In the genomic region with DNA sequence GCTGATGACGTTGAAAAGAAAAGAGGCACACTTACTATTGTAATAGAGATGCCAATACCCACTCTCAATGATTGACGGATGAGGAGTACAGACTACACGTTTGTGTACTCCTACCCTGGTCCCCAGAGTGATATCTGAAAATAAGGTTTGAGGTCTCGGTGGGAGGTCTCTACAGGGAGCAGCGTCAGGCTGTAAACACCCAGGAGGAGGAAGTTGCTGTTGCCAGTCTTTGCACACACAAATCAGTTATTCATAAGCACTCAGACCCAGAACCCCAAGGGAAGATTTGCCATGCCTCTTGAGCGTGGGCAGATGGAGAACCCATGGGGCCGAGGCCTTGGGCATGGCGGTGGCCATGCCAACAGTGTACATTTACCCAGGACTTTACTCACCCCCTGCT, we compare ENCODE assay signal across 20 mouse cellular contexts. TPM values are rescaled to one million over a fixed set of nuclear protein-coding genes. Genes with fewer than 3 reads are reported as not detected.
DNase-seq lines count a peak whose midpoint lies in the region; ATAC-seq and TF ChIP-seq lines count a peak whose summit lies in the region.
"Had no signal": no experiment of that assay in that cellular context is flagged by ENCODE, and none has a peak within 500 bp of the region (broad histone marks: within the 10 kb centered on the region; RNA-seq: fewer than 3 reads in every experiment).

No protein-coding gene starts in this region.

- no peak for DNase-seq in embryonic facial prominence, embryonic 10.5 days (ENCODE audit: low spot score)
- peak; percentile 23 for DNase-seq in midbrain, embryonic 14.5 days
- no peak for DNase-seq in midbrain, postnatal 0 days (ENCODE audit: low spot score)
- peak; percentile 70 to 72 for DNase-seq in spleen, postnatal 36 days (ENCODE audit: low spot score in 2 of 2)
- no peak for DNase-seq in spleen, postnatal 4 days (ENCODE audit: low spot score in 2 of 2)
- DNase-seq in B cell, adult 2 months: peak; percentile 42 to 56
- DNase-seq: adrenal gland, adult 2 months; adrenal gland, postnatal 25 days; cerebellum, adult 2 months; cerebellum, postnatal 10 days; gastrocnemius, postnatal 14 days; heart, adult 2 months; heart, postnatal 36 days had no signal

- 0 out of 2 replicates have a peak, but pooled peaks cover 6% of the 10 kb centered on the region for H3K4me1 ChIP-seq in embryonic facial prominence, embryonic 13.5 days
- peaks cover 7% of the 10 kb centered on the region; the same call in 1 of the 2 replicates for H3K4me1 ChIP-seq in embryonic facial prominence, embryonic 10.5 days
- no peaks in the 10 kb centered on the region for H3K4me1 ChIP-seq in midbrain, embryonic 14.5 days (ENCODE audit: control insufficient read depth, insufficient read depth, low read length)
- no peaks in the 10 kb centered on the region for H3K4me1 ChIP-seq in midbrain, postnatal 0 days (ENCODE audit: insufficient read depth, low read length)
- H3K4me1 ChIP-seq in kidney, embryonic 15.5 days: peaks cover 19% of the 10 kb centered on the region
- H3K4me1 ChIP-seq: heart, embryonic 12.5 days had no signal

- 0 out of 2 replicates have a peak overlapping the region, but pooled peaks have one; percentile 28 for H3K27ac ChIP-seq in embryonic facial prominence, embryonic 13.5 days
- H3K27ac ChIP-seq in embryonic facial prominence, embryonic 10.5 days (replicated peaks): no peak overlapping the region
- no peak overlapping the region for H3K27ac ChIP-seq in midbrain, embryonic 14.5 days (replicated peaks; ENCODE audit: low read depth, low read length)
- no peak overlapping the region for H3K27ac ChIP-seq in midbrain, postnatal 0 days (ENCODE audit: low read depth, low read length)
- no peak overlapping the region for H3K27ac ChIP-seq in kidney, embryonic 15.5 days
- H3K27ac ChIP-seq: forebrain, embryonic 12.5 days; heart, adult 2 months; hindbrain, embryonic 15.5 days had no signal

- TF ChIP-seq CTCF in midbrain, postnatal 0 days (IDR thresholded peaks at IDR 0.05): no peak

- H3K4me2 ChIP-seq in embryonic facial prominence, embryonic 13.5 days: no peak overlapping the region
- no peak overlapping the region for H3K4me2 ChIP-seq in midbrain, embryonic 14.5 days (ENCODE audit: low read length)
- H3K4me2 ChIP-seq in midbrain, postnatal 0 days (ENCODE audit: low read depth, low read length, poor library complexity, severe bottlenecking): no peak overlapping the region
- H3K4me2 ChIP-seq in kidney, embryonic 15.5 days: no peak overlapping the region
- H3K4me2 ChIP-seq: forebrain, embryonic 12.5 days; heart, embryonic 12.5 days; hindbrain, embryonic 15.5 days had no signal

- H3K27me3 ChIP-seq in embryonic facial prominence, embryonic 13.5 days: no peaks in the 10 kb centered on the region
- no peaks in the 10 kb centered on the region for H3K27me3 ChIP-seq in embryonic facial prominence, embryonic 10.5 days (replicated peaks; ENCODE audit: low read depth, poor library complexity, severe bottlenecking)
- H3K27me3 ChIP-seq in midbrain, embryonic 14.5 days (ENCODE audit: control insufficient read depth, insufficient read depth, low read length): no peaks in the 10 kb centered on the region
- H3K27me3 ChIP-seq in midbrain, postnatal 0 days (ENCODE audit: insufficient read depth, low read length): no peaks in the 10 kb centered on the region
- H3K27me3 ChIP-seq in kidney, embryonic 15.5 days: no peaks in the 10 kb centered on the region
- H3K27me3 ChIP-seq: forebrain, embryonic 12.5 days; heart, embryonic 12.5 days; hindbrain, embryonic 15.5 days; Patski had no signal

- H3K4me3 ChIP-seq in embryonic facial prominence, embryonic 13.5 days: no peak overlapping the region
- H3K4me3 ChIP-seq in embryonic facial prominence, embryonic 10.5 days: no peak overlapping the region
- no peak overlapping the region for H3K4me3 ChIP-seq in midbrain, embryonic 14.5 days (replicated peaks; ENCODE audit: low read depth, low read length)
- no peak overlapping the region for H3K4me3 ChIP-seq in midbrain, postnatal 0 days (ENCODE audit: low read depth, low read length)
- no peak overlapping the region for H3K4me3 ChIP-seq in kidney, embryonic 15.5 days (replicated peaks)
- H3K4me3 ChIP-seq: forebrain, embryonic 12.5 days; heart, adult 2 months; heart, embryonic 12.5 days; hindbrain, embryonic 15.5 days had no signal

- no peak for ATAC-seq in embryonic facial prominence, embryonic 13.5 days (ENCODE audit: insufficient number of reproducible peaks, insufficient read depth, low FRiP score, low TSS enrichment, low read depth)
- no peak for ATAC-seq in midbrain, embryonic 14.5 days (ENCODE audit: low FRiP score, low TSS enrichment)
- ATAC-seq in midbrain, postnatal 0 days (ENCODE audit: low FRiP score): no peak
- no peak for ATAC-seq in kidney, embryonic 15.5 days (replicated peaks; ENCODE audit: low FRiP score)
- ATAC-seq: forebrain, embryonic 16.5 days; Patski had no signal

- no peaks in the 10 kb centered on the region for H3K9me3 ChIP-seq in embryonic facial prominence, embryonic 13.5 days
- no peaks in the 10 kb centered on the region for H3K9me3 ChIP-seq in embryonic facial prominence, embryonic 10.5 days
- H3K9me3 ChIP-seq in midbrain, embryonic 14.5 days (ENCODE audit: control insufficient read depth, low read length): no peaks in the 10 kb centered on the region
- no peaks in the 10 kb centered on the region for H3K9me3 ChIP-seq in midbrain, postnatal 0 days (ENCODE audit: low read length)
- no peaks in the 10 kb centered on the region for H3K9me3 ChIP-seq in kidney, embryonic 15.5 days (replicated peaks)
- H3K9me3 ChIP-seq: forebrain, embryonic 12.5 days; heart, embryonic 12.5 days; hindbrain, embryonic 15.5 days had no signal

- no peaks in the 10 kb centered on the region for H3K36me3 ChIP-seq in embryonic facial prominence, embryonic 13.5 days
- no peaks in the 10 kb centered on the region for H3K36me3 ChIP-seq in embryonic facial prominence, embryonic 10.5 days (replicated peaks)
- H3K36me3 ChIP-seq in midbrain, embryonic 14.5 days (ENCODE audit: control insufficient read depth, insufficient read depth, low read length): no peaks in the 10 kb centered on the region
- H3K36me3 ChIP-seq in midbrain, postnatal 0 days (ENCODE audit: insufficient read depth, low read length): no peaks in the 10 kb centered on the region
- no peaks in the 10 kb centered on the region for H3K36me3 ChIP-seq in kidney, embryonic 15.5 days
- H3K36me3 ChIP-seq: forebrain, embryonic 12.5 days; heart, embryonic 12.5 days; hindbrain, embryonic 15.5 days had no signal

- WGBS in embryonic facial prominence, embryonic 13.5 days: 64% methylated on average over 8 of the region's 8 CpGs
- 60% methylated on average over 8 of the region's 8 CpGs for WGBS in embryonic facial prominence, embryonic 10.5 days
- WGBS in midbrain, embryonic 14.5 days: 45% methylated on average over 8 of the region's 8 CpGs
- WGBS in midbrain, postnatal 0 days: 42% methylated on average over 8 of the region's 8 CpGs
- WGBS in kidney, embryonic 15.5 days: 71% methylated on average over 8 of the region's 8 CpGs

- H3K9ac ChIP-seq in embryonic facial prominence, embryonic 13.5 days: no peak overlapping the region
- H3K9ac ChIP-seq in midbrain, embryonic 14.5 days (replicated peaks; ENCODE audit: low read length): no peak overlapping the region
- H3K9ac ChIP-seq in midbrain, postnatal 0 days (replicated peaks; ENCODE audit: low read length, poor library complexity, severe bottlenecking): no peak overlapping the region
- H3K9ac ChIP-seq in kidney, embryonic 15.5 days: no peak overlapping the region
- H3K9ac ChIP-seq: forebrain, embryonic 12.5 days; heart, embryonic 12.5 days; hindbrain, embryonic 15.5 days had no signal

RNA-seq across cellular contexts. Expression of gene Rprd1b, which starts 56.2 kb away (rescaled TPM):
- polyA plus RNA-seq in embryonic facial prominence, embryonic 13.5 days (2015; fragmentation: Nextera tagmentation; extraction: Ambion mirVana): 50.4 and 50.8 TPM in 2 replicates
- 54.0 and 57.9 TPM in 2 replicates for polyA plus RNA-seq in embryonic facial prominence, embryonic 10.5 days (2016; fragmentation: Nextera tagmentation; extraction: Ambion mirVana)
- polyA plus RNA-seq in midbrain, embryonic 14.5 days (2014; fragmentation: Nextera tagmentation; extraction: Ambion mirVana): 32.9 and 40.2 TPM in 2 replicates
- total RNA-seq in midbrain, postnatal 0 days (2014; rRNA removed): 20.8 and 64.5 TPM in 2 replicates
- polyA plus RNA-seq in midbrain, postnatal 0 days (2015; fragmentation: Nextera tagmentation; extraction: Ambion mirVana): 19.0 and 20.5 TPM in 2 replicates
- polyA plus RNA-seq in kidney, embryonic 15.5 days (2015; fragmentation: Nextera tagmentation; extraction: Ambion mirVana): 44.8 and 48.9 TPM in 2 replicates

RNA-seq across cellular contexts. Expression of gene Tti1, which starts 56.3 kb away (rescaled TPM):
- polyA plus RNA-seq in embryonic facial prominence, embryonic 13.5 days (2015; fragmentation: Nextera tagmentation; extraction: Ambion mirVana): 21.1 and 24.8 TPM in 2 replicates
- 37.8 and 39.2 TPM in 2 replicates for polyA plus RNA-seq in embryonic facial prominence, embryonic 10.5 days (2016; fragmentation: Nextera tagmentation; extraction: Ambion mirVana)
- 11.4 and 20.5 TPM in 2 replicates for polyA plus RNA-seq in midbrain, embryonic 14.5 days (2014; fragmentation: Nextera tagmentation; extraction: Ambion mirVana)
- total RNA-seq in midbrain, postnatal 0 days (2014; rRNA removed): 13.5 and 20.0 TPM in 2 replicates
- 9.2 and 11.0 TPM in 2 replicates for polyA plus RNA-seq in midbrain, postnatal 0 days (2015; fragmentation: Nextera tagmentation; extraction: Ambion mirVana)
- polyA plus RNA-seq in kidney, embryonic 15.5 days (2015; fragmentation: Nextera tagmentation; extraction: Ambion mirVana): 28.1 and 29.8 TPM in 2 replicates

Comparison
In these comparisons a context has a peak if more than half of its experiments do, and no peak if none do; other contexts are left out.
1. DNase-seq: peak in midbrain, embryonic 14.5 days (single experiment), spleen, postnatal 36 days (2 of 2) and B cell, adult 2 months (2 of 2); none in embryonic facial prominence, embryonic 10.5 days (single experiment), midbrain, postnatal 0 days (single experiment) and spleen, postnatal 4 days (0 of 2).